Mouse (Mus musculus) heart, embryonic 16.5 days (tissue): Measurements from ENCODE around the gene Rcor1. TPM values are rescaled to one million over a fixed set of nuclear protein-coding genes. Genes with fewer than 3 reads are reported as not detected.

Source experiments
- ATAC-seq: fragments of 200-750 bp; cut with Nextera tagmentation; replicated peaks from 2 replicates; pipeline ENCODE4 v1.8.0; 2017; ENCODE audit warnings: moderate number of reproducible peaks; ENCODE audit not compliant: insufficient read depth, low FRiP score; ENCODE audit errors: extremely low read depth
- H3K27ac ChIP-seq: fragments of 300-500 bp; sonication (generic); 2 replicates; pipeline ENCODE4 v1.5.1; 2014; ENCODE audit warnings: mild to moderate bottlenecking, low read length, control low read depth, moderate library complexity
- H3K27me3 ChIP-seq: fragments of 300-500 bp; sonication (generic); 2 replicates; pipeline ENCODE4 v1.6.1; 2014; ENCODE audit warnings: low read length, mixed read lengths; ENCODE audit not compliant: control insufficient read depth, insufficient read depth
- H3K36me3 ChIP-seq: fragments of 300-500 bp; sonication (generic); 2 replicates; pipeline ENCODE4 v1.6.1; 2014; ENCODE audit not compliant: control insufficient read depth, insufficient read depth
- H3K4me1 ChIP-seq: fragments of 300-500 bp; sonication (generic); 2 replicates; pipeline ENCODE4 v1.6.1; 2014; ENCODE audit warnings: low read length, mixed read lengths; ENCODE audit not compliant: control insufficient read depth, insufficient read depth
- H3K4me2 ChIP-seq: fragments of 300-500 bp; sonication (generic); 2 replicates; pipeline ENCODE4 v1.6.1; 2014; ENCODE audit warnings: low read depth, mild to moderate bottlenecking, control low read depth, low read length
- H3K4me3 ChIP-seq: fragments of 300-500 bp; sonication (generic); 2 replicates; pipeline ENCODE4 v1.5.1; 2014; ENCODE audit warnings: mild to moderate bottlenecking, control low read depth, low read length
- H3K9ac ChIP-seq: fragments of 300-500 bp; sonication (generic); 2 replicates; pipeline ENCODE4 v1.6.1; 2014; ENCODE audit warnings: low read length, control low read depth
- H3K9me3 ChIP-seq: fragments of 300-500 bp; sonication (generic); replicated peaks from 2 replicates; pipeline ENCODE4 v1.6.1; 2016; ENCODE audit warnings: low read length; ENCODE audit not compliant: control insufficient read depth
- WGBS: fragments of 180-500 bp; shearing (Covaris S2); extraction: QIAGEN DNeasy Blood & Tissue Kit; methylation state at CpG from one replicate; pipeline ENCODE4 v1.1.7; 2014; 5-methylcytosine and 5-hydroxymethylcytosine counted together
- polyA plus RNA-seq: library from polyadenylated mRNA; unstranded; fragments of >200 nt; fragmentation: Nextera tagmentation; extraction: Ambion mirVana; gene quantifications from 2 replicates; pipeline ENCODE4 v1.2.1, GENCODE M21; 2015

The Rcor1 gene
- polyA plus RNA-seq, 1 experiment from 2014 or later: 6.5 TPM

GRCm38 (mm10) chr12:111122332-111122852, 83.2 kb downstream of the Rcor1 start:
- ATAC-seq: no peak
- Histone ChIP-seq H3K9me3 (0 out of 2 replicates have a peak, but pooled peaks cover 3% of the 10 kb centered on the region), H3K4me3 (no peak overlapping the region), H3K4me2 (no peak overlapping the region), H3K27ac (no peak overlapping the region), H3K4me1 (no peaks in the 10 kb centered on the region), H3K9ac (no peak overlapping the region), H3K36me3 (peaks cover 5% of the 10 kb centered on the region), H3K27me3 (no peaks in the 10 kb centered on the region)

DNA sequence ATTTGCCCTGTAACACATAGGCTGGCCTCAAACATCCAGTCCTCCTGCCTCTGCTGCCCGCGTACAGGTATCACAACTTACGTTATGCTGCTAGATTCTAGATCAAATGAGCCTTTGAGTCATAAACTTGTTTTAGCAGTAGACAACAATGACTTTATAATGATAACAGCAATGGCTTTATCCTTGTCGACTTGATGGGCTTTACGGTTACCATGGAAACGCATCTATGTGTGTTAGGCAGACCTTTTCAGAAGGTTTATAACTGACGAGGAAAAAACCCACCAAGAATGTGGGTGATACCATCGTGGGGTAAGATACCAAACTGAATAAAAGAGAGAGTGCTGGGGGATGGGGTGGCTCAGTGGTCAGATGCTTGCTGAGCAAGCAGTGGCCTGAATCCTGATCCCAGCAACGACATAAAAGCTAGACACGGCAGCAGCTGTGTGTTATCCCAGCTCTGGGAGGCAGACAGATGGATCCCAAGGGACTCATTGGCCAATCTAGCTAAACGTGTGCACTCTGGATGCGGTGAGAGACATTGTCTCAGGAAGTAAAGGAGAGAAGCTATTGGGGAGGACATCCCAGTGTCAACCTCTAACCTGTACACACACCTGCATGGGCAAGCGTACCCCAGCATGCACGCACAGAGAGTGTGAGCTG, 85.6 kb downstream of the Rcor1 start:
- no peak for ATAC-seq
- Histone ChIP-seq H3K36me3 (no peaks in the 10 kb centered on the region), H3K4me3 (no peak overlapping the region), H3K27me3 (no peaks in the 10 kb centered on the region), H3K27ac (no peak overlapping the region), H3K9ac (no peak overlapping the region), H3K4me2 (no peak overlapping the region), H3K9me3 (0 out of 2 replicates have a peak, but pooled peaks cover 3% of the 10 kb centered on the region), H3K4me1 (no peaks in the 10 kb centered on the region)
- 76% methylated on average over 14 of the region's 14 CpGs for WGBS

GRCm38 (mm10) chr12:111125666-111126065, 86.5 kb downstream of the Rcor1 start:
- H3K27me3 ChIP-seq: no peaks in the 10 kb centered on the region
- no peak overlapping the region for H3K9ac ChIP-seq
- H3K9me3 ChIP-seq: peaks cover 3% of the 10 kb centered on the region; the same call in 1 of the 2 replicates
- H3K27ac ChIP-seq: no peak overlapping the region
- WGBS: 72% methylated on average over 6 of the region's 6 CpGs
- ATAC-seq: no peak
- H3K4me2 ChIP-seq: no peak overlapping the region
- no peaks in the 10 kb centered on the region for H3K4me1 ChIP-seq
- H3K36me3 ChIP-seq: no peaks in the 10 kb centered on the region
- no peak overlapping the region for H3K4me3 ChIP-seq

GRCm38 (mm10) chr12:111134169-111134568, 95.0 kb downstream of the Rcor1 start:
- no peaks in the 10 kb centered on the region for H3K27me3 ChIP-seq
- no peak overlapping the region for H3K4me2 ChIP-seq
- ATAC-seq: no peak
- no peak overlapping the region for H3K27ac ChIP-seq
- WGBS: 80% methylated on average over 7 of the region's 7 CpGs
- H3K9me3 ChIP-seq: peaks cover 4% of the 10 kb centered on the region
- H3K4me1 ChIP-seq: peaks cover 9% of the 10 kb centered on the region; the same call in 1 of the 2 replicates
- no peaks in the 10 kb centered on the region for H3K36me3 ChIP-seq
- H3K9ac ChIP-seq: no peak overlapping the region
- H3K4me3 ChIP-seq: no peak overlapping the region

GRCm38 (mm10) chr12:111134791-111135733, 95.9 kb downstream of the Rcor1 start:
- H3K36me3 ChIP-seq: no peaks in the 10 kb centered on the region
- H3K9ac ChIP-seq: no peak overlapping the region
- H3K4me3 ChIP-seq: no peak overlapping the region
- ATAC-seq: peak; percentile 67; the same call in 1 of the 2 replicates
- H3K27ac ChIP-seq: no peak overlapping the region
- WGBS: 51% methylated on average over 19 of the region's 19 CpGs
- H3K9me3 ChIP-seq: peaks cover 4% of the 10 kb centered on the region
- no peaks in the 10 kb centered on the region for H3K27me3 ChIP-seq
- peaks cover 9% of the 10 kb centered on the region; the same call in 1 of the 2 replicates for H3K4me1 ChIP-seq
- no peak overlapping the region for H3K4me2 ChIP-seq

GRCm38 (mm10) chr12:111135953-111136352, 96.8 kb downstream of the Rcor1 start:
- peaks cover 9% of the 10 kb centered on the region; the same call in 1 of the 2 replicates for H3K4me1 ChIP-seq
- no peak overlapping the region for H3K27ac ChIP-seq
- no peaks in the 10 kb centered on the region for H3K36me3 ChIP-seq
- H3K27me3 ChIP-seq: no peaks in the 10 kb centered on the region
- no peak overlapping the region for H3K9ac ChIP-seq
- no peak for ATAC-seq
- 75% methylated on average over 3 of the region's 3 CpGs for WGBS
- H3K4me3 ChIP-seq: no peak overlapping the region
- no peak overlapping the region for H3K4me2 ChIP-seq
- peaks cover 4% of the 10 kb centered on the region; the same call in 1 of the 2 replicates for H3K9me3 ChIP-seq

DNA sequence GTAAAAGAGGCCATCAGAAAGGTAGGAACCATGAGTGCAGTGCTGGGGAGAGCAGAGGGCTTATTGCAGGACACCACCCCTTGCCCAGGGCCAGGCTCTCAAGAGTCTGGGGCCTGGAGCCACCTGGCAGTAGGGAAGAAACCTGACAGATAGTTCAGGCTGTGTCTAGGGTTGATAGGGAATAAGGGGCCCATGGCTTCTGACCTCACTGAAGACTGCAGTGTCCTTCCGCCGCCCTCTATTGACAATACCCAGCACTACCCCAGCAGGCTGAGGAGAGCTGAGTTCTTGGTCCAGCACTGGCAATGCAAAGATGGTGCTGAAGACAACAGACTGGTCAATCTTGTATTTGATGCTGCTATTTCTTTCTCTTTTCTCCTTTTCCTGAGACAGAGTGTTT, 97.9 kb downstream of the Rcor1 start:
- Histone ChIP-seq H3K27ac (no peak overlapping the region), H3K36me3 (no peaks in the 10 kb centered on the region), H3K4me1 (peaks cover 9% of the 10 kb centered on the region; the same call in 1 of the 2 replicates), H3K4me2 (no peak overlapping the region), H3K27me3 (no peaks in the 10 kb centered on the region), H3K9me3 (peaks cover 4% of the 10 kb centered on the region; the same call in 1 of the 2 replicates), H3K9ac (no peak overlapping the region), H3K4me3 (no peak overlapping the region)
- WGBS: 61% methylated on average over 2 of the region's 2 CpGs
- no peak for ATAC-seq

DNA sequence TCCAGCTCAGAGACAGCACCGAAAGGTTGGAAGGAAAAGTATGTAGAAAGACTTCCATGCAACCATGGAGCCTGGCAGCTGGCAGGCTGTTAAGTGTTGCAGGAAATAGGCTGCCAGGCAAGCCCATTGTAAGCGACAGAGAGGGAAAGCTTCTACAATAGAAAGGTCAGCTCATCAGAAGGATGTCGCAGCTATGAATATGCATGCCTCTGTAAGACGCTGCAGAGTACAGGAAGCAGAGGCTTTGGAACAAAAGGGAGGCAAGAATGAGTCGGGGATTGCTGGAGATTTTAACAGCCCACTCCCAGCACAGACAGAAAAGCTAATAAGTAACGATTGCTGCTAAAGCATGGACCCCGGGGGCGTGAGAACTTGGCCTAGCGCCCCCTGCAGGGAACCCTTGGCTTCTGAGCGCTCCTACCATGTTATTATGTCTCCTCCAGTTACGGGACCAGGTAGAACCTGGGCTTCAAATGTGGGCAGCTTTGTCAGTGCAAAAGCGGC, 103.9 kb downstream of the Rcor1 start:
- H3K9ac ChIP-seq: peak overlapping the region; percentile 27

More for the DNA sequence above, 103.9 kb downstream of the Rcor1 start:
- ATAC-seq: 0 out of 2 replicates have a peak, but pooled peaks have one; percentile 23
- H3K4me2 ChIP-seq: peak overlapping the region; percentile 53
- H3K27ac ChIP-seq: peak overlapping the region; percentile 74
- H3K4me1 ChIP-seq: peaks cover 19% of the 10 kb centered on the region
- H3K4me3 ChIP-seq: no peak overlapping the region
- H3K36me3 ChIP-seq: no peaks in the 10 kb centered on the region
- WGBS: 23% methylated on average over 12 of the region's 12 CpGs
- no peaks in the 10 kb centered on the region for H3K27me3 ChIP-seq
- H3K9me3 ChIP-seq: peaks cover 4% of the 10 kb centered on the region; the same call in 1 of the 2 replicates
